Mouse (Mus musculus): ENCODE measurements at regions not wholly inside any gene's neighbourhood (a gene's known extent, or its start where the extent isn't known, plus 50 kb on each side); places are given as distances from the start of the nearest gene placed in this dataset.
A peak's percentile ranks its signal among the peaks of the same experiment; 100 is the strongest.

GRCm38 (mm10) chr11:19143267-19144000, 124.6 kb upstream of the Meis1 start:
- peak; percentile 63 to 76 for DNase-seq
- no peaks in the 10 kb centered on the region for H3K79me2 ChIP-seq (replicated peaks; ENCODE audit: control insufficient read depth, insufficient read depth, low read length)
- no peaks in the 10 kb centered on the region for H3K27me3 ChIP-seq (ENCODE audit: control insufficient read depth, insufficient read depth, low read length)
- no peaks in the 10 kb centered on the region for H3K36me3 ChIP-seq (ENCODE audit: control insufficient read depth, insufficient read depth, low read length)
- no peak overlapping the region for H3K9ac ChIP-seq (ENCODE audit: low read depth, low read length)
- H3K4me3 ChIP-seq, result no peak overlapping the region
- no peak overlapping the region for H3K27ac ChIP-seq
- no peaks in the 10 kb centered on the region; the same call in 1 of the 2 replicates for H3K4me1 ChIP-seq (ENCODE audit: control insufficient read depth, insufficient read depth, low read length)
- 0 out of 2 replicates have a peak, but pooled peaks have one; percentile 20 for TF ChIP-seq EP300 (IDR thresholded peaks at IDR 0.05; ENCODE audit: insufficient read depth, low read depth, low read length)
- no peak for TF ChIP-seq POLR2A (IDR thresholded peaks at IDR 0.05; ENCODE audit: insufficient read depth, low read depth, low read length)
- intact Hi-C loops (cut with DNase I), result loop anchor here (5.0 kb wide), 2 partner anchors 59 to 116 kb away; no protein-coding TSS in a partner anchor
- WGBS, result 56% methylated on average over 17 of the region's 17 CpGs

GRCm38 (mm10) chr11:19144506-19144905, 125.7 kb upstream of the Meis1 start:
- Histone ChIP-seq H3K9ac (ENCODE audit: low read depth, low read length) (no peak overlapping the region), H3K27me3 (ENCODE audit: control insufficient read depth, insufficient read depth, low read length) (no peaks in the 10 kb centered on the region), H3K4me1 (ENCODE audit: control insufficient read depth, insufficient read depth, low read length) (no peaks in the 10 kb centered on the region), H3K79me2 (replicated peaks; ENCODE audit: control insufficient read depth, insufficient read depth, low read length) (no peaks in the 10 kb centered on the region), H3K4me3 (no peak overlapping the region), H3K27ac (no peak overlapping the region), H3K36me3 (ENCODE audit: control insufficient read depth, insufficient read depth, low read length) (no peaks in the 10 kb centered on the region)
- TF ChIP-seq POLR2A (IDR thresholded peaks at IDR 0.05; ENCODE audit: insufficient read depth, low read depth, low read length) (no peak), CTCF (IDR thresholded peaks at IDR 0.05) (no peak), EP300 (IDR thresholded peaks at IDR 0.05; ENCODE audit: insufficient read depth, low read depth, low read length) (no peak)
- intact Hi-C loops (cut with DNase I), result loop anchor here (5.0 kb wide), 2 partner anchors 58 to 117 kb away; no protein-coding TSS in a partner anchor
- DNase-seq, result no peak
- 81% methylated on average over 6 of the region's 6 CpGs for WGBS

GRCm38 (mm10) chr11:19145263-19145662, 126.5 kb upstream of the Meis1 start:
- TF ChIP-seq POLR2A (IDR thresholded peaks at IDR 0.05; ENCODE audit: insufficient read depth, low read depth, low read length) (no peak), EP300 (IDR thresholded peaks at IDR 0.05; ENCODE audit: insufficient read depth, low read depth, low read length) (no peak), CTCF (IDR thresholded peaks at IDR 0.05) (no peak)
- intact Hi-C loops (cut with DNase I), result no loop called here
- WGBS, result 64% methylated on average over 9 of the region's 9 CpGs
- H3K4me1 ChIP-seq (ENCODE audit: control insufficient read depth, insufficient read depth, low read length), result no peaks in the 10 kb centered on the region
- H3K27ac ChIP-seq, result no peak overlapping the region
- H3K79me2 ChIP-seq (replicated peaks; ENCODE audit: control insufficient read depth, insufficient read depth, low read length), result no peaks in the 10 kb centered on the region
- H3K4me3 ChIP-seq, result no peak overlapping the region
- no peaks in the 10 kb centered on the region for H3K27me3 ChIP-seq (ENCODE audit: control insufficient read depth, insufficient read depth, low read length)
- H3K9ac ChIP-seq (ENCODE audit: low read depth, low read length), result no peak overlapping the region
- H3K36me3 ChIP-seq (ENCODE audit: control insufficient read depth, insufficient read depth, low read length), result no peaks in the 10 kb centered on the region
- DNase-seq, result no peak

GRCm38 (mm10) chr11:19145991-19146390, 127.2 kb upstream of the Meis1 start:
- no peaks in the 10 kb centered on the region for H3K79me2 ChIP-seq (replicated peaks; ENCODE audit: control insufficient read depth, insufficient read depth, low read length)
- DNase-seq, result no peak
- no peak overlapping the region for H3K4me3 ChIP-seq
- intact Hi-C loops (cut with DNase I), result no loop called here
- H3K27ac ChIP-seq, result no peak overlapping the region
- H3K36me3 ChIP-seq (ENCODE audit: control insufficient read depth, insufficient read depth, low read length), result no peaks in the 10 kb centered on the region
- H3K27me3 ChIP-seq (ENCODE audit: control insufficient read depth, insufficient read depth, low read length), result no peaks in the 10 kb centered on the region
- no peak overlapping the region for H3K9ac ChIP-seq (ENCODE audit: low read depth, low read length)
- no peaks in the 10 kb centered on the region for H3K4me1 ChIP-seq (ENCODE audit: control insufficient read depth, insufficient read depth, low read length)
- WGBS, result 92% methylated on average over 3 of the region's 3 CpGs
- no peak for TF ChIP-seq POLR2A (IDR thresholded peaks at IDR 0.05; ENCODE audit: insufficient read depth, low read depth, low read length)
- TF ChIP-seq CTCF (IDR thresholded peaks at IDR 0.05), result no peak
- TF ChIP-seq EP300 (IDR thresholded peaks at IDR 0.05; ENCODE audit: insufficient read depth, low read depth, low read length), result no peak

GRCm38 (mm10) chr11:19151026-19151425, 132.2 kb upstream of the Meis1 start:
- Histone ChIP-seq H3K4me3 (no peak overlapping the region), H3K79me2 (replicated peaks; ENCODE audit: control insufficient read depth, insufficient read depth, low read length) (no peaks in the 10 kb centered on the region), H3K27me3 (ENCODE audit: control insufficient read depth, insufficient read depth, low read length) (no peaks in the 10 kb centered on the region), H3K27ac (no peak overlapping the region), H3K36me3 (ENCODE audit: control insufficient read depth, insufficient read depth, low read length) (no peaks in the 10 kb centered on the region), H3K9ac (ENCODE audit: low read depth, low read length) (no peak overlapping the region), H3K4me1 (ENCODE audit: control insufficient read depth, insufficient read depth, low read length) (no peaks in the 10 kb centered on the region)
- WGBS, result 87% methylated on average over 3 of the region's 3 CpGs
- intact Hi-C loops (cut with DNase I), result no loop called here
- no peak for DNase-seq
- no peak for TF ChIP-seq EP300 (IDR thresholded peaks at IDR 0.05; ENCODE audit: insufficient read depth, low read depth, low read length)

GRCm38 (mm10) chr11:19153714-19154113, 134.9 kb upstream of the Meis1 start:
- intact Hi-C loops (cut with DNase I), result no loop called here
- no peak overlapping the region for H3K4me3 ChIP-seq
- H3K27ac ChIP-seq, result no peak overlapping the region
- no peaks in the 10 kb centered on the region for H3K36me3 ChIP-seq (ENCODE audit: control insufficient read depth, insufficient read depth, low read length)
- H3K27me3 ChIP-seq (ENCODE audit: control insufficient read depth, insufficient read depth, low read length), result no peaks in the 10 kb centered on the region
- 74% methylated on average over 4 of the region's 4 CpGs for WGBS
- TF ChIP-seq CTCF (IDR thresholded peaks at IDR 0.05) (no peak), EP300 (IDR thresholded peaks at IDR 0.05; ENCODE audit: insufficient read depth, low read depth, low read length) (no peak), POLR2A (IDR thresholded peaks at IDR 0.05; ENCODE audit: insufficient read depth, low read depth, low read length) (no peak)
- no peak overlapping the region for H3K9ac ChIP-seq (ENCODE audit: low read depth, low read length)
- H3K79me2 ChIP-seq (replicated peaks; ENCODE audit: control insufficient read depth, insufficient read depth, low read length), result no peaks in the 10 kb centered on the region
- no peaks in the 10 kb centered on the region for H3K4me1 ChIP-seq (ENCODE audit: control insufficient read depth, insufficient read depth, low read length)
- DNase-seq, result no peak
